Mouse (Mus musculus): ENCODE data around the gene Tmem179b. TPM values are rescaled to one million over a fixed set of nuclear protein-coding genes. Genes with fewer than 3 reads are reported as not detected.

Tmem179b gene
- polyA plus RNA-seq, 1 experiment, result not detected

DNA sequence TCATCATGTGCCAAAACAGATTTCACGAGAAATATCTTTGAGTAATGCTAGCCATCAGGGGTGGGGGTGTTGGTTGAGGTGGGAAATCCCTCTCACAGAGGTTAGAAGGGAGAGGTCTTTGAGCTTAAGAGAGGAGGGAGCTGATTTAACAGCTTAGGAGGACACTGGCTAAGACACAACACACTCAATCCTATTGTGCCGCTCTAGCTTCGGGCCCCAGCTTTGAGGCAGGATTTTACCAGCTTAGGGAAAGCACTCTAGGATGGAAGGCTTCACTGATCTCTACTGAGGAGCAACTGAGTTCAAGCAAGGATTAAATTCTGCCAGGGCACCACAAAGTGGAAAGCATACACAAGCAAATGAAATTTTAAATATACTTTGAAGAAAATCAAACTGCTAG lies 42.7 kb upstream of the Tmem179b start:
- peaks cover 5% of the 10 kb centered on the region; the same call in 1 of the 2 replicates for H3K4me1 ChIP-seq (ENCODE audit: control insufficient read depth, insufficient read depth, low read length)
- no peak overlapping the region for H3K27ac ChIP-seq (ENCODE audit: insufficient read depth, low read depth, low read length)
- 64% methylated on average over 3 of the region's 3 CpGs for WGBS
- TF ChIP-seq CTCF (IDR thresholded peaks at IDR 0.05; ENCODE audit: insufficient read depth, low read depth, low read length), result no peak
- TF ChIP-seq POLR2A (IDR thresholded peaks at IDR 0.05; ENCODE audit: insufficient read depth, low read depth, low read length), result no peak
- no peak overlapping the region for H3K4me3 ChIP-seq (ENCODE audit: insufficient read depth, low read depth, low read length)

DNA sequence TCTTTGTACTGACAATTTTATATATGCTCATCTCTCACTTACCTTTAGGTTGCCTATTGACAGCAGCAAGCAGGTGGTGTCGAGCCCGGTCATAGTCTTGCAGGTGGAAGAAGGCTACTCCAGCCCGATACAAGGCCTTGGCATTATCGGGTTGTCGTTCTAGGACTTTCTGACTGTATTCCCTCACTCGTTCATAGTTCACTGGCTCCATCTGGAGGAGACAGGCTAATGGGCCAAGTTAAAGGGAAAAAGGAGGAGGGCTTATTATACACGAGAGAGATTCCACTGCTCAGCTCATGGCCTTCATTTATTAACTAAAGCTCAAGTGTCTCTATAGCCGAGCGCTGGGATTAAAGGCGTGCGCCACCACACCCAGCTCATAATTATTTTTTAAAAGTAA lies 41.5 kb upstream of the Tmem179b start:
- Histone ChIP-seq H3K4me1 (ENCODE audit: control insufficient read depth, insufficient read depth, low read length) (peaks cover 5% of the 10 kb centered on the region; the same call in 1 of the 2 replicates), H3K4me3 (ENCODE audit: insufficient read depth, low read depth, low read length) (no peak overlapping the region), H3K27ac (ENCODE audit: insufficient read depth, low read depth, low read length) (no peak overlapping the region)
- TF ChIP-seq POLR2A (IDR thresholded peaks at IDR 0.05; ENCODE audit: insufficient read depth, low read depth, low read length), result no peak
- no peak for TF ChIP-seq CTCF (IDR thresholded peaks at IDR 0.05; ENCODE audit: insufficient read depth, low read depth, low read length)
- 46% methylated on average over 11 of the region's 11 CpGs for WGBS

DNA sequence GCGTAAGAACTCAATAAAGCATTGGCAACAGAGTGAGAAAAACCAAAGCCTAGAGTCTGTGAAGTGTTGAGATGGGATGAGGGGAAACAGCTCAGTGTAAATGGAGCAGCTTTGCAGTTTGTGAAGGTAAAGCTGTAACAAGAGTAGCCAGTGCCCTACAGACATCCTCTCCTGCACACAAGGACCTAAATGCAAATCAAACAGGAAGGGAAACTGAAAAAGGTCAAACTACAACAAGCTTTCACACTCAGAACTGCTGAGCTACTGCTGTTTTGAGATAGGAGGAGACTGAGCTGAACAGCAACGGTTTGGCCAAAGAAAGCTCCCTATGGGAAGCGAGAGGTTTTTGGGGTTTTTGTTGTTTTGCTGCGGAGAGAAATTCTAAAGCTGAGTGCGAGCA lies 32.5 kb upstream of the Tmem179b start:
- TF ChIP-seq CTCF (IDR thresholded peaks at IDR 0.05; ENCODE audit: insufficient read depth, low read depth, low read length) (no peak), POLR2A (IDR thresholded peaks at IDR 0.05; ENCODE audit: insufficient read depth, low read depth, low read length) (no peak)
- no peak overlapping the region for H3K27ac ChIP-seq (ENCODE audit: insufficient read depth, low read depth, low read length)
- WGBS, result 84% methylated on average over 5 of the region's 5 CpGs
- H3K4me1 ChIP-seq (ENCODE audit: control insufficient read depth, insufficient read depth, low read length), result peaks cover 18% of the 10 kb centered on the region
- no peak overlapping the region for H3K4me3 ChIP-seq (ENCODE audit: insufficient read depth, low read depth, low read length)

DNA sequence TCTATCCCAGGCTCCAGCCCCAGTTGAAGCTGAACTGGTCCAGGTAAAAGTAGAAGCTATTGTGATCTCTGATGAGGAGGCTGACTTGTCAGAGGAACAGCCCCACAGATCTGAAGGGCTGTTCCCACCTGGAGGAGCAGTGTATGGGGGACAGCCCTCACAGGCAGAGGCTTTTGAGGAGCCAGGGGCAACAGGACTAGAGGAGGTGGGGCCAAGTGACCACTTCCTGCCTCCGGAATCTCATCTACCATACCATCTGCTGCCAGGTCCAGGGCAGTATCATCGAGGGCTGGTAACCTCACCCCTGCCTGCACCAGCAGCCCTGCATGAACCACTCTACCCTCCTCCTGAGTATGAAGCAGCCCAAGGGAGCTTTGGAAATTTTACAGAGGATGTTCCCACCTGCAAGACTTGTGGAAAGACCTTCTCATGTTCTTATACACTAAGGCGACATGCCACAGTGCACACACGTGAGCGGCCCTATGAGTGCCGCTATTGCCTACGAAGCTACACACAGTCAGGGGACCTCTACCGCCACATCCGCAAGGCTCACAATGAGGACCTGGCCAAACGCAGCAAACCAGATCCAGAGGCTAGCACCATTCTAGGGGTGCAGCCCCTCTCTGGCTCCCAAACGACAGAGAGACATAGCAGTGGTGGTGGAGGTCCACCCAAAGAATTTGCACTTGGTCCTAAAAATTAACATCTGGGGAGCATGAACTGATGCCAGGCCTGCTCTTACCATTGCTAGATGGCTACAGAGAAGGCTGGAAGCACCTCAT lies 29.8 kb upstream of the Tmem179b start:
- H3K27ac ChIP-seq (ENCODE audit: insufficient read depth, low read depth, low read length), result no peak overlapping the region
- H3K4me3 ChIP-seq (ENCODE audit: insufficient read depth, low read depth, low read length), result no peak overlapping the region
- peaks cover 18% of the 10 kb centered on the region for H3K4me1 ChIP-seq (ENCODE audit: control insufficient read depth, insufficient read depth, low read length)
- TF ChIP-seq CTCF (IDR thresholded peaks at IDR 0.05; ENCODE audit: insufficient read depth, low read depth, low read length), result no peak
- TF ChIP-seq POLR2A (IDR thresholded peaks at IDR 0.05; ENCODE audit: insufficient read depth, low read depth, low read length), result no peak
- WGBS, result 93% methylated on average over 11 of the region's 11 CpGs

DNA sequence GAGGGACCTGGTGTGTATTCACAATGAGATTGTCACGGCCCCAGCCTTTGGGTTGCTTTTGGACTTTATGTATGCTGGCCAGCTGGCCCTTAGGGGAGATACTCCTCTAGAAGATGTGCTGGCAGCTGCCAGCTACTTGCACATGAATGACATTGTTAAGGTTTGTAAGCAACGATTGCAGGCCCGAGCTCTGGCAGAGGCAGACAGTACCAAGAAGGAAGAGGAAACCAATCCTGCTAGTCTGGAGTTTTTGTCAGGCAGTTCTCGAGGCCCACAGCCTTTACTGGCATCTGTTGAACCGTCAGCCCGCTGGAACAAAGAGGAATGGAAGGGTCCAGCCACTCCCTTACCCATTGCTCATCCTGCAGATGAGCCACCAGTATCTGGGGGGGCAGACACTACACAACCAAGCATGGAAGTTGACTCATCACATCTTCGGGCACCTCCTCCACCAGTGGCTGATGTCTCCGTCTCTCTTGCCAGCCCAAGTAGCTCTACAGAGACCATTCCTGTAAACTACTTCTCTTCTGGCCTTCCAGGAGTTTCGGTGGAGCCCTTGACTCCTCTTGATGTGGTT lies 29.0 kb upstream of the Tmem179b start:
- 60% methylated on average over 9 of the region's 9 CpGs for WGBS
- Histone ChIP-seq H3K4me1 (ENCODE audit: control insufficient read depth, insufficient read depth, low read length) (peaks cover 18% of the 10 kb centered on the region), H3K27ac (ENCODE audit: insufficient read depth, low read depth, low read length) (peak overlapping the region; percentile 55), H3K4me3 (ENCODE audit: insufficient read depth, low read depth, low read length) (peak overlapping the region; percentile 77)
- TF ChIP-seq POLR2A (IDR thresholded peaks at IDR 0.05; ENCODE audit: insufficient read depth, low read depth, low read length) (no peak), CTCF (IDR thresholded peaks at IDR 0.05; ENCODE audit: insufficient read depth, low read depth, low read length) (no peak)

DNA sequence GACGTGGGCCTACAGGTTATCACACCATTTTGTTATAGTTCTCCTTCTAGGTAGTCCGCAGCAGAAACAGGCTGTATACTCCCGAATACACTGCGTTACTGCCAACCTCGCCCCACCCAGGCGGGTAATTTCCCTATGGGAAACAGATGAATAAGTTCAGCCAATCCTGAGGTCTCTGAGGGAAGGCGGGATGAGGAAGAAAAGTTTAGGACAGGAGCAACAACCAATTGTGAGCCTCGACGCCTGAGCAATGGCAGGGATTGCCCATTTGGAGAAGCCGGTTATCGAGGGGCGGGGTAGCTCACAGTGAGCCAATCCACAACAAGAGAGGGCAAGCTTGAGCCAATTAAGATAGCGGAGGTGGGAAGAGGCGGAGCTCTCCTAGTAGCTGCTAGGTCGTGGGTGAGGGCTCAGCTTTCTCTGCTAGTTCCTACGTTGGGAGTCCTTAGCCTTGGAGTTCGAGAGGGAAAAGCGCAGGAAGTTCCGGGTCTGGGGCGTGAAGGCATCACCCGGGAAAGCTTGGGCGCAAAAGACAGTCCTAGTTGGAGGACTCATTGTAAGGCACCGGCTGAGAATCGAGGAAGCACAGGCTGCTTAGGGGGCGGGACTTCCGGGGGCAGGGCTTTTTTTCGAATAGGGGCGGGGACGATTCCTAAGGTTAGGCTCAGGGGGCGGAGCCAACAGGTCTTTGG lies 28.0 kb upstream of the Tmem179b start, which contains the start of gene Zbtb3:
TSS of gene Zbtb3 (plus strand) at position 426 of the 692 bp plus-strand sequence.
- Histone ChIP-seq H3K27ac (ENCODE audit: insufficient read depth, low read depth, low read length) (peak within 1 kb of the TSS; percentile 65), H3K4me3 (ENCODE audit: insufficient read depth, low read depth, low read length) (peak within 1 kb of the TSS; percentile 77), H3K4me1 (ENCODE audit: control insufficient read depth, insufficient read depth, low read length) (peaks cover 18% of the 10 kb centered on the region)
- TF ChIP-seq CTCF (IDR thresholded peaks at IDR 0.05; ENCODE audit: insufficient read depth, low read depth, low read length) (no peak), POLR2A (IDR thresholded peaks at IDR 0.05; ENCODE audit: insufficient read depth, low read depth, low read length) (peak; percentile 66)
- WGBS, result under 1% methylated on average over 30 of the region's 30 CpGs

DNA sequence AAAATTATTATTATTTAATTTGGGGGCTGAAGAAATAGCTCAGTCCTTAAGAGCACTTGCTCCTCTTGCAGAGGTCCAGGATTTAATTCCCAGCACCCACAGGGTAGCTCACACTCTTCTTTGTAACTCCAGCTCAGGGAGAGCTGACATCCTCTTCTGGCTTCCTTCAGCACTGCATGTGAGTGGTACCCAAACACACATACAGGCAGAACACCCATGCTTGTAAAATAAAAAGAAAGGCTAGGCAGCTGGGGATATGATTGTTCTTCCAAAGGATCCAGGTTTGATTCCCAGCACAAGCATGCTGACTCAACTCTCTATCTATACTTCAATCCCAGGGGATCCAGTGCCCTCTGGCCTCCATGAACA lies 24.7 kb upstream of the Tmem179b start:
- Histone ChIP-seq H3K4me1 (ENCODE audit: control insufficient read depth, insufficient read depth, low read length) (peaks cover 14% of the 10 kb centered on the region), H3K4me3 (ENCODE audit: insufficient read depth, low read depth, low read length) (no peak overlapping the region), H3K27ac (ENCODE audit: insufficient read depth, low read depth, low read length) (no peak overlapping the region)
- TF ChIP-seq CTCF (IDR thresholded peaks at IDR 0.05; ENCODE audit: insufficient read depth, low read depth, low read length), result no peak
- no peak for TF ChIP-seq POLR2A (IDR thresholded peaks at IDR 0.05; ENCODE audit: insufficient read depth, low read depth, low read length)

DNA sequence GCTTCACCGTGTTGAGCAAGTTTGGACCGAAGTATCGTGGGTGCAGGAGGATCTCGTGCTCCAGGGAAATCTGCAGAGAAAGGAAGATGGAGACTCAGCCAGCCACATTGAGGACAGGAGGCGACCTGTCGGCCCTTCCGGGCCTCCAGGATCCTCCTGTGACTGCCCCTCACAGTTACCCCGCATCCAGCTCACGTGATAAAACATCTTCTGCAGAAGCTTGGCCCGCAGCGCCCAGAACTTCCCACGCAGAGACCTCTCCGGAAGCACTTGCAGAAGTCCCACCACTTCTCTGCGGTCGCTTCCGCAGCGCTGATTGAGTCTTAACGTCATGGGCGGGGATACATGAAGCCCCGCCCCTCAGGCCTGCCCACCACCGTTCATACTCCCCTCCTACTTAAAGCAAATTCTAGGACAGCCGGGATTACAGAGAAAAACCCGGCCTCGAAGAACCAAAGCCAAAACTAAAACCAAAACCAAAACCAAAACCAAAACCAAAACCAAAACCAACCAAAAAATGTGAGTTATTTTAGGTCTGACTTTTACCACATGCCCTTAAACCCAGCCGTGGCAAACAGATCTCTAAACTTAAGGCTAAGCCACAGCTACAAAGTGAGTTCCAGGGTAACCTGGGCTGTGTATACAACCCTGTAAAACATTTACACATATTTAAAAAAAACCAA lies 24.1 kb upstream of the Tmem179b start, which contains the start of gene Polr2g:
TSS of gene Polr2g (minus strand) at position 314 of the 683 bp plus-strand sequence.
- TF ChIP-seq CTCF (IDR thresholded peaks at IDR 0.05; ENCODE audit: insufficient read depth, low read depth, low read length) (no peak), POLR2A (IDR thresholded peaks at IDR 0.05; ENCODE audit: insufficient read depth, low read depth, low read length) (peak; percentile 70)
- Histone ChIP-seq H3K4me3 (ENCODE audit: insufficient read depth, low read depth, low read length) (peak within 1 kb of the TSS; percentile 71), H3K27ac (ENCODE audit: insufficient read depth, low read depth, low read length) (0 out of 2 replicates have a peak within 1 kb of the TSS, but pooled peaks have one; percentile 53), H3K4me1 (ENCODE audit: control insufficient read depth, insufficient read depth, low read length) (peaks cover 8% of the 10 kb centered on the region)
- under 1% methylated on average over 25 of the region's 25 CpGs for WGBS
